In genomic region chr1:89884335-89884734, GRCm38 (mm10) we compare ENCODE assay signal across 25 mouse cellular contexts. TPM values are rescaled to one million over a fixed set of nuclear protein-coding genes. Genes with fewer than 3 reads are reported as not detected.
"Had no signal": no experiment of that assay in that cellular context is flagged by ENCODE, and none has a peak within 500 bp of the region (broad histone marks: within the 10 kb centered on the region; RNA-seq: fewer than 3 reads in every experiment).

No protein-coding gene starts in this region.

- H3K36me3 ChIP-seq: liver, embryonic 15.5 days had no signal

- H3K4me1 ChIP-seq: liver, embryonic 13.5 days; liver, embryonic 15.5 days had no signal

- H3K9me3 ChIP-seq: heart, embryonic 13.5 days; heart, embryonic 15.5 days; hindbrain, embryonic 13.5 days; hindbrain, embryonic 15.5 days; limb, embryonic 10.5 days; limb, embryonic 12.5 days; liver, embryonic 13.5 days; liver, embryonic 15.5 days had no signal

- ATAC-seq: hindbrain, postnatal 0 days had no signal

- H3K4me2 ChIP-seq: heart, embryonic 11.5 days; heart, embryonic 13.5 days; heart, embryonic 15.5 days; hindbrain, embryonic 13.5 days; hindbrain, embryonic 15.5 days; limb, embryonic 12.5 days; liver, embryonic 11.5 days; liver, embryonic 13.5 days; liver, embryonic 15.5 days had no signal

- H3K27me3 ChIP-seq: heart, embryonic 13.5 days; heart, embryonic 15.5 days; hindbrain, embryonic 13.5 days; hindbrain, embryonic 15.5 days; limb, embryonic 12.5 days; liver, embryonic 13.5 days; liver, embryonic 15.5 days had no signal

- H3K27ac ChIP-seq: heart, adult 2 months; heart, embryonic 13.5 days; heart, embryonic 15.5 days; hindbrain, embryonic 13.5 days; hindbrain, embryonic 15.5 days; hindbrain, postnatal 0 days; layer of hippocampus, adult 2 months; left cerebral cortex, adult 2 months; liver, embryonic 13.5 days; liver, embryonic 15.5 days had no signal

- H3K4me3 ChIP-seq: heart, adult 2 months; heart, embryonic 13.5 days; heart, embryonic 15.5 days; hindbrain, embryonic 13.5 days; hindbrain, embryonic 15.5 days; layer of hippocampus, adult 2 months; left cerebral cortex, adult 2 months; limb, embryonic 10.5 days; limb, embryonic 12.5 days; liver, embryonic 13.5 days; liver, embryonic 15.5 days had no signal

- DNase-seq: gastrocnemius, postnatal 14 days; gastrocnemius, postnatal 36 days; heart, adult 11 months; heart, adult 2 months; heart, postnatal 14 days; heart, postnatal 36 days; kidney, adult 2 months; kidney, postnatal 14 days; kidney, postnatal 36 days; liver; liver, embryonic 13.5 days had no signal

- H3K9ac ChIP-seq: heart, embryonic 13.5 days; heart, embryonic 15.5 days; hindbrain, embryonic 13.5 days; hindbrain, embryonic 15.5 days; limb, embryonic 12.5 days; liver, embryonic 13.5 days; liver, embryonic 15.5 days had no signal

RNA-seq across cellular contexts. Expression of gene Gbx2, which starts 46.6 kb away (rescaled TPM):
- polyA plus RNA-seq: heart, embryonic 15.5 days; heart, postnatal 0 days; intestine, embryonic 14.5 days; kidney, adult 2 months; limb, embryonic 12.5 days had no signal
